8 mouse cellular contexts compared by ENCODE assay signal in the genomic region with DNA sequence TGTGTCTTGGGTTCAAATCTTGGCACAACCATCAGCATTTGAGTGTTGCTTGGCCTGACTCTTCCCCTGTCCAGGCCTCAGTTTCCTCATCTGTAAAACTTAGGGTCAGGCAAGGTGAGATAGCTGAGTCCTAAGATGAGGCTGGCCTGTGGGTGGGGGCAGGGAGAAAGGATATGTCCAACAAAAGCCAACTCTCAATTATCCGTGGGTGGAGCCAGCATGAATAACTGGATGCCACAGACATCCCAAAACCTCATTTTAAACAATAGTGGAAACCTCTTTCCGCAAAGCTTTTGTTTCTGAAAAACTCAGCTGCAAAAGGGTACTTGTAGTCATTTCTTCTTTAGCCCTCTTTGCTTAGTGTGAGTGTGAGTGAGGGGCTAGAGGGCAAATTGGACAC. TPM values are rescaled to one million over a fixed set of nuclear protein-coding genes. Genes with fewer than 3 reads are reported as not detected.
DNase-seq lines count a peak whose midpoint lies in the region; ATAC-seq and TF ChIP-seq lines count a peak whose summit lies in the region.

No protein-coding gene starts in this region.

- no peak for ATAC-seq in heart, postnatal 0 days (ENCODE audit: insufficient read depth, low read depth)
- ATAC-seq in embryonic facial prominence, embryonic 11.5 days (replicated peaks; ENCODE audit: insufficient number of reproducible peaks, low FRiP score, low TSS enrichment, low read depth) = no peak
- no peak for ATAC-seq in hindbrain, embryonic 15.5 days (ENCODE audit: low FRiP score, low read depth)
- ATAC-seq in midbrain, postnatal 0 days (ENCODE audit: low FRiP score) = no peak

- no peak overlapping the region for H3K4me3 ChIP-seq in heart, postnatal 0 days (ENCODE audit: low read depth, low read length)
- H3K4me3 ChIP-seq in embryonic facial prominence, embryonic 11.5 days (ENCODE audit: low read depth, low read length) = 0 out of 2 replicates have a peak overlapping the region, but pooled peaks have one; percentile 8
- peak overlapping the region; percentile 66 for H3K4me3 ChIP-seq in hindbrain, embryonic 15.5 days
- H3K4me3 ChIP-seq in midbrain, postnatal 0 days (ENCODE audit: low read depth, low read length) = 0 out of 2 replicates have a peak overlapping the region, but pooled peaks have one; percentile 83

- no peaks in the 10 kb centered on the region for H3K9me3 ChIP-seq in heart, postnatal 0 days (replicated peaks; ENCODE audit: control insufficient read depth, low read length)
- H3K9me3 ChIP-seq in embryonic facial prominence, embryonic 11.5 days (replicated peaks; ENCODE audit: control insufficient read depth, low read length) = no peaks in the 10 kb centered on the region
- no peaks in the 10 kb centered on the region for H3K9me3 ChIP-seq in hindbrain, embryonic 15.5 days
- no peaks in the 10 kb centered on the region for H3K9me3 ChIP-seq in midbrain, postnatal 0 days (ENCODE audit: low read length)

- DNase-seq in heart, postnatal 0 days (ENCODE audit: low spot score) = no peak
- DNase-seq in heart, postnatal 4 days = no peak
- no peak for DNase-seq in embryonic facial prominence, embryonic 11.5 days (ENCODE audit: low spot score)
- no peak for DNase-seq in midbrain, postnatal 0 days (ENCODE audit: low spot score)
- no peak for DNase-seq in layer of hippocampus, postnatal 36 days
- DNase-seq in layer of hippocampus, postnatal 10 days (ENCODE audit: low spot score in 2 of 2) = no peak
- no peak for DNase-seq in adipocyte (ENCODE audit: low spot score)

- no peak overlapping the region for H3K9ac ChIP-seq in heart, postnatal 0 days (replicated peaks; ENCODE audit: low read depth, low read length)
- peak overlapping the region; percentile 39; the same call in 1 of the 2 replicates for H3K9ac ChIP-seq in embryonic facial prominence, embryonic 11.5 days (replicated peaks; ENCODE audit: low read length)
- H3K9ac ChIP-seq in hindbrain, embryonic 15.5 days = 0 out of 2 replicates have a peak overlapping the region, but pooled peaks have one; percentile 6
- H3K9ac ChIP-seq in midbrain, postnatal 0 days (replicated peaks; ENCODE audit: low read length, poor library complexity, severe bottlenecking) = no peak overlapping the region; the same call in 1 of the 2 replicates

- peaks cover 60% of the 10 kb centered on the region for H3K4me1 ChIP-seq in heart, postnatal 0 days (ENCODE audit: control insufficient read depth, insufficient read depth)
- peaks cover 21% of the 10 kb centered on the region for H3K4me1 ChIP-seq in embryonic facial prominence, embryonic 11.5 days (ENCODE audit: control insufficient read depth, insufficient read depth, low read length)
- H3K4me1 ChIP-seq in hindbrain, embryonic 15.5 days (replicated peaks) = peaks cover 73% of the 10 kb centered on the region
- H3K4me1 ChIP-seq in midbrain, postnatal 0 days (ENCODE audit: insufficient read depth, low read length) = peaks cover 15% of the 10 kb centered on the region; the same call in 1 of the 2 replicates

- WGBS in heart, postnatal 0 days = 53% methylated on average over 2 of the region's 2 CpGs
- WGBS in embryonic facial prominence, embryonic 11.5 days = 49% methylated on average over 2 of the region's 2 CpGs
- 29% methylated on average over 2 of the region's 2 CpGs for WGBS in hindbrain, embryonic 15.5 days
- WGBS in midbrain, postnatal 0 days = 44% methylated on average over 2 of the region's 2 CpGs

- no peak overlapping the region for H3K27ac ChIP-seq in heart, postnatal 0 days (ENCODE audit: low read depth)
- H3K27ac ChIP-seq in embryonic facial prominence, embryonic 11.5 days (replicated peaks; ENCODE audit: low read depth, low read length) = no peak overlapping the region; the same call in 1 of the 2 replicates
- H3K27ac ChIP-seq in hindbrain, embryonic 15.5 days (replicated peaks) = 0 out of 2 replicates have a peak overlapping the region, but pooled peaks have one; percentile 91
- H3K27ac ChIP-seq in midbrain, postnatal 0 days (ENCODE audit: low read depth, low read length) = no peak overlapping the region

- H3K4me2 ChIP-seq in heart, postnatal 0 days (ENCODE audit: low read depth, low read length) = peak overlapping the region; percentile 91; the same call in 1 of the 2 replicates
- peak overlapping the region; percentile 67 for H3K4me2 ChIP-seq in embryonic facial prominence, embryonic 11.5 days (ENCODE audit: low read depth, low read length)
- peak overlapping the region; percentile 95 for H3K4me2 ChIP-seq in hindbrain, embryonic 15.5 days
- peak overlapping the region; percentile 92 for H3K4me2 ChIP-seq in midbrain, postnatal 0 days (ENCODE audit: low read depth, low read length, poor library complexity, severe bottlenecking)

- no peak for TF ChIP-seq CTCF in heart, postnatal 0 days (IDR thresholded peaks at IDR 0.05; ENCODE audit: low read depth)
- no peak for TF ChIP-seq CTCF in midbrain, postnatal 0 days (IDR thresholded peaks at IDR 0.05)

- H3K27me3 ChIP-seq in heart, postnatal 0 days (ENCODE audit: control insufficient read depth, insufficient read depth, low read length) = no peaks in the 10 kb centered on the region
- H3K27me3 ChIP-seq in embryonic facial prominence, embryonic 11.5 days (ENCODE audit: control insufficient read depth, insufficient read depth, low read length) = no peaks in the 10 kb centered on the region
- no peaks in the 10 kb centered on the region for H3K27me3 ChIP-seq in hindbrain, embryonic 15.5 days
- H3K27me3 ChIP-seq in midbrain, postnatal 0 days (ENCODE audit: insufficient read depth, low read length) = no peaks in the 10 kb centered on the region

- TF ChIP-seq EP300 in heart, postnatal 0 days (IDR thresholded peaks at IDR 0.05; ENCODE audit: low read depth) = no peak

- no peaks in the 10 kb centered on the region for H3K36me3 ChIP-seq in heart, postnatal 0 days (replicated peaks; ENCODE audit: control insufficient read depth, insufficient read depth, low read length)
- no peaks in the 10 kb centered on the region for H3K36me3 ChIP-seq in embryonic facial prominence, embryonic 11.5 days (replicated peaks; ENCODE audit: control insufficient read depth, insufficient read depth, low read depth, low read length)
- H3K36me3 ChIP-seq in hindbrain, embryonic 15.5 days = no peaks in the 10 kb centered on the region
- H3K36me3 ChIP-seq in midbrain, postnatal 0 days (ENCODE audit: insufficient read depth, low read length) = no peaks in the 10 kb centered on the region

RNA-seq across cellular contexts. Expression of gene Glis2, which starts 2.3 kb away (rescaled TPM):
- 25.3 and 25.4 TPM in 2 replicates for total RNA-seq in heart, postnatal 0 days (2014; rRNA removed; ENCODE audit: low replicate concordance)
- polyA plus RNA-seq in heart, postnatal 0 days (2015; fragmentation: Nextera tagmentation; extraction: Ambion mirVana) = 11.2 and 11.8 TPM in 2 replicates
- 10 to 100 TPM; 35.3 to 43.8 TPM for total RNA-seq in heart, postnatal 4 days (2021)
- 19.9 and 21.2 TPM in 2 replicates for polyA plus RNA-seq in embryonic facial prominence, embryonic 11.5 days (2014; fragmentation: Nextera tagmentation; extraction: Ambion mirVana)
- 17.0 and 19.7 TPM in 2 replicates for polyA plus RNA-seq in hindbrain, embryonic 15.5 days (2015; fragmentation: Nextera tagmentation; extraction: Ambion mirVana)
- 20.0 and 20.6 TPM in 2 replicates for total RNA-seq in midbrain, postnatal 0 days (2014; rRNA removed)
- polyA plus RNA-seq in midbrain, postnatal 0 days (2015; fragmentation: Nextera tagmentation; extraction: Ambion mirVana) = 10.8 and 12.0 TPM in 2 replicates
- 10 to 100 TPM; 13.1 to 14.6 TPM for total RNA-seq in layer of hippocampus, postnatal 36 days (2021)
- total RNA-seq in layer of hippocampus, postnatal 10 days (2021) = 10 to 100 TPM; 23.8 to 26.5 TPM

RNA-seq across cellular contexts. Expression of gene Pam16, which starts 28.0 kb away (rescaled TPM):
- 23.9 and 74.9 TPM in 2 replicates for total RNA-seq in heart, postnatal 0 days (2014; rRNA removed; ENCODE audit: low replicate concordance)
- polyA plus RNA-seq in heart, postnatal 0 days (2015; fragmentation: Nextera tagmentation; extraction: Ambion mirVana) = 172 and 184 TPM in 2 replicates
- 10 to 100 TPM; 89.5 to 92.6 TPM for total RNA-seq in heart, postnatal 4 days (2021)
- 103 and 105 TPM in 2 replicates for polyA plus RNA-seq in embryonic facial prominence, embryonic 11.5 days (2014; fragmentation: Nextera tagmentation; extraction: Ambion mirVana)
- polyA plus RNA-seq in hindbrain, embryonic 15.5 days (2015; fragmentation: Nextera tagmentation; extraction: Ambion mirVana) = 161 and 170 TPM in 2 replicates
- 31.7 and 40.2 TPM in 2 replicates for total RNA-seq in midbrain, postnatal 0 days (2014; rRNA removed)
- 134 TPM in 2 replicates for polyA plus RNA-seq in midbrain, postnatal 0 days (2015; fragmentation: Nextera tagmentation; extraction: Ambion mirVana)
- total RNA-seq in layer of hippocampus, postnatal 36 days (2021) = 10 to 100 TPM; 84.4 to 90.4 TPM
- total RNA-seq in layer of hippocampus, postnatal 10 days (2021) = 10 to 100 TPM; 71.0 to 77.1 TPM

RNA-seq across cellular contexts. Expression of gene Tfap4, which starts 37.2 kb away (rescaled TPM):
- total RNA-seq in heart, postnatal 0 days (2014; rRNA removed; ENCODE audit: low replicate concordance) = 2.6 and 6.3 TPM in 2 replicates
- polyA plus RNA-seq in heart, postnatal 0 days (2015; fragmentation: Nextera tagmentation; extraction: Ambion mirVana) = 2.9 and 3.4 TPM in 2 replicates
- total RNA-seq in heart, postnatal 4 days (2021) = 1 to 10 TPM; 3.5 to 4.7 TPM
- polyA plus RNA-seq in embryonic facial prominence, embryonic 11.5 days (2014; fragmentation: Nextera tagmentation; extraction: Ambion mirVana) = 27.2 and 28.6 TPM in 2 replicates
- 7.2 and 8.2 TPM in 2 replicates for polyA plus RNA-seq in hindbrain, embryonic 15.5 days (2015; fragmentation: Nextera tagmentation; extraction: Ambion mirVana)
- total RNA-seq in midbrain, postnatal 0 days (2014; rRNA removed) = 6.7 and 6.8 TPM in 2 replicates
- 5.2 and 5.9 TPM in 2 replicates for polyA plus RNA-seq in midbrain, postnatal 0 days (2015; fragmentation: Nextera tagmentation; extraction: Ambion mirVana)
- total RNA-seq in layer of hippocampus, postnatal 36 days (2021) = 1 to 10 TPM; 4.3 to 4.7 TPM
- 1 to 10 TPM; 4.2 to 4.3 TPM for total RNA-seq in layer of hippocampus, postnatal 10 days (2021)

RNA-seq across cellular contexts. Expression of gene Vasn, which starts 42.9 kb away (rescaled TPM):
- 38.7 and 64.8 TPM in 2 replicates for total RNA-seq in heart, postnatal 0 days (2014; rRNA removed; ENCODE audit: low replicate concordance)
- polyA plus RNA-seq in heart, postnatal 0 days (2015; fragmentation: Nextera tagmentation; extraction: Ambion mirVana) = 8.1 and 9.3 TPM in 2 replicates
- total RNA-seq in heart, postnatal 4 days (2021) = 10 to 100 TPM; 17.7 to 18.2 TPM
- 10.9 and 14.1 TPM in 2 replicates for polyA plus RNA-seq in embryonic facial prominence, embryonic 11.5 days (2014; fragmentation: Nextera tagmentation; extraction: Ambion mirVana)
- 5.9 and 6.4 TPM in 2 replicates for polyA plus RNA-seq in hindbrain, embryonic 15.5 days (2015; fragmentation: Nextera tagmentation; extraction: Ambion mirVana)
- total RNA-seq in midbrain, postnatal 0 days (2014; rRNA removed) = 12.0 and 14.2 TPM in 2 replicates
- polyA plus RNA-seq in midbrain, postnatal 0 days (2015; fragmentation: Nextera tagmentation; extraction: Ambion mirVana) = 4.7 TPM in 2 replicates
- total RNA-seq in layer of hippocampus, postnatal 36 days (2021) = 1 to 10 TPM; 4.4 to 5.7 TPM
- total RNA-seq in layer of hippocampus, postnatal 10 days (2021) = 1 to 10 TPM; 5.1 to 5.7 TPM

RNA-seq across cellular contexts. Expression of gene Dnaja3, which starts 43.0 kb away (rescaled TPM):
- 99.6 and 102 TPM in 2 replicates for total RNA-seq in heart, postnatal 0 days (2014; rRNA removed; ENCODE audit: low replicate concordance)
- 99.5 and 103 TPM in 2 replicates for polyA plus RNA-seq in heart, postnatal 0 days (2015; fragmentation: Nextera tagmentation; extraction: Ambion mirVana)
- total RNA-seq in heart, postnatal 4 days (2021) = 10 to 100 TPM; 82.7 to 84.7 TPM
- polyA plus RNA-seq in embryonic facial prominence, embryonic 11.5 days (2014; fragmentation: Nextera tagmentation; extraction: Ambion mirVana) = 56.9 and 58.3 TPM in 2 replicates
- 63.7 and 63.9 TPM in 2 replicates for polyA plus RNA-seq in hindbrain, embryonic 15.5 days (2015; fragmentation: Nextera tagmentation; extraction: Ambion mirVana)
- 62.1 and 65.5 TPM in 2 replicates for total RNA-seq in midbrain, postnatal 0 days (2014; rRNA removed)
- 54.1 and 57.0 TPM in 2 replicates for polyA plus RNA-seq in midbrain, postnatal 0 days (2015; fragmentation: Nextera tagmentation; extraction: Ambion mirVana)
- total RNA-seq in layer of hippocampus, postnatal 36 days (2021) = 10 to 100 TPM; 61.7 to 65.6 TPM
- 10 to 100 TPM; 52.7 to 55.1 TPM for total RNA-seq in layer of hippocampus, postnatal 10 days (2021)

Comparison
In these comparisons a context has a peak if more than half of its experiments do, and no peak if none do; other contexts are left out.
1. H3K9ac ChIP-seq: peak in embryonic facial prominence, embryonic 11.5 days (single experiment) and hindbrain, embryonic 15.5 days (single experiment); none in heart, postnatal 0 days (single experiment) and midbrain, postnatal 0 days (single experiment).
2. Peak in every context shown above with its lines, with median percentiles within 50 percentile points of each other: H3K4me2 ChIP-seq.